Mouse (Mus musculus): ENCODE measurements around the gene Sertad2. TPM values are rescaled to one million over a fixed set of nuclear protein-coding genes. Genes with fewer than 3 reads are reported as not detected.

The Sertad2 gene
- polyA plus RNA-seq (2014; fragmentation: Illumina TruSeq; extraction: RNeasy Lipid Tissue Mini Kit (QIAGEN cat#74804); ENCODE audit: low read depth, low replicate concordance): 13.1 TPM

DNA sequence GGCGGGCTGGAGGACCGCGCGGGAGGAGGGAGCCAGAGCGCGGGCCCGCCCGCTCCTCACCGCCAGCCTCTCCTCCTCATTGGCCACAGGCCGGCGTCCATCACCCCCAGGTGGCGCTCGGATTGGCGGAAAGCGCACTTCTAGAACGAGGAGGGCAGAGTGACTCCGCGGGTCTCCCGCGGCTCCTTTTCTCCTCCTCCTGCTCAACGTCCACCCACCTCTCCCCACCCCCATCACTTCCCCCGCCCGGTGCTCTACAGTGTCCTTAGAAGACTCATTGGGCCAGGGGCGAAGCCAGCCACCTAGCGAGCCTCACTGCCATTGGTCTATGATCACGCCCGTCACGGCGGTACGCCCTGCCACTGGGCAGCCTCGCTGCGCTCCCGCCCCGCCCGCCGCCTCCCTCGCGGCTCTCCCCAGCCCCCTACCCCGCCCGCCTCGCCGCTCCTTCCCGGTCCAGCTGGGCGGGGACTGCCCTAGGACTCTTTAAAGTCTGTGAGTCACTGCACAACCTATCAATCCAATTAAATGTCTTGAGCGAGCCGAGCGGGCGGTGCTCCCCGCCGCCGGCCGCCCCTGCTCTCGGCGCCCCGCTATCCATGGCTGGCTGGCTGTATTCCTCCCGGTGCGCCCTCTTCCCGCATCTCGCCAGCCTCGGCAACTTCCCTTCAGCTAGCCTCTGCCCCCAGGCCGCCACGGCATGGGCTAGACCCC, at the start of gene Sertad2:
Gene Sertad2 (plus strand): TSS at position 515 of the 714 bp plus-strand sequence.

Other genes starting within 250 kb of the Sertad2 start
- gene Slc1a4, start 210.5 kb upstream of the Sertad2 start, polyA plus RNA-seq (2014; fragmentation: Illumina TruSeq; extraction: RNeasy Lipid Tissue Mini Kit (QIAGEN cat#74804); ENCODE audit: low read depth, low replicate concordance): 1.6 TPM
- gene Aftph, start 198.3 kb downstream of the Sertad2 start, polyA plus RNA-seq (2014; fragmentation: Illumina TruSeq; extraction: RNeasy Lipid Tissue Mini Kit (QIAGEN cat#74804); ENCODE audit: low read depth, low replicate concordance): 23.2 TPM

All from heart, adult 10 weeks (tissue).